Mouse (Mus musculus): Measurements from ENCODE around the gene Ctns. TPM values are rescaled to one million over a fixed set of nuclear protein-coding genes. Genes with fewer than 3 reads are reported as not detected.

Ctns gene
- total RNA-seq, 2 experiments from 2014 or later: 14.6 to 17.1 TPM

DNA sequence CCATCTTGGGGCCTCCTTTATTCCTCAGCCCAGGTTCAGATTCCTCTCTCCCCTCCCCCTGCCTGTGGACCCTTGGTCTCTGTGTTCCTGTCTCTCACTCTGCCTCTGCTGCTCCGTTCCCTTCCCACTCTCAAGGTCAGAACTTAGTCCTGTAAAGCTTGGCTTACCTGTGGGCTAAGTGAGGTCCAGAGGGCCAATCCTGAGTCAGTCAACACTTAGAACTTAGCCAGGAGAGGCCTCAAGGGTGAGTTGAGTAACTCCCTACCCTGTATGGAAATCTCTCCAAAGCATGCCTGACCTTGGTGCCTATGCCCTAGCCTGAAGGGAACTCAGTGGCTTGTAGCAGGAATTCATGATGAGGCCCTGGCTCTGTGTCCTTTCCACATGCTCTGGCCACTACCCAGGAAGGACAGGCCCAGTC is 54.6 kb downstream of the Ctns start:
- peak; percentile 62 for DNase-seq

DNA sequence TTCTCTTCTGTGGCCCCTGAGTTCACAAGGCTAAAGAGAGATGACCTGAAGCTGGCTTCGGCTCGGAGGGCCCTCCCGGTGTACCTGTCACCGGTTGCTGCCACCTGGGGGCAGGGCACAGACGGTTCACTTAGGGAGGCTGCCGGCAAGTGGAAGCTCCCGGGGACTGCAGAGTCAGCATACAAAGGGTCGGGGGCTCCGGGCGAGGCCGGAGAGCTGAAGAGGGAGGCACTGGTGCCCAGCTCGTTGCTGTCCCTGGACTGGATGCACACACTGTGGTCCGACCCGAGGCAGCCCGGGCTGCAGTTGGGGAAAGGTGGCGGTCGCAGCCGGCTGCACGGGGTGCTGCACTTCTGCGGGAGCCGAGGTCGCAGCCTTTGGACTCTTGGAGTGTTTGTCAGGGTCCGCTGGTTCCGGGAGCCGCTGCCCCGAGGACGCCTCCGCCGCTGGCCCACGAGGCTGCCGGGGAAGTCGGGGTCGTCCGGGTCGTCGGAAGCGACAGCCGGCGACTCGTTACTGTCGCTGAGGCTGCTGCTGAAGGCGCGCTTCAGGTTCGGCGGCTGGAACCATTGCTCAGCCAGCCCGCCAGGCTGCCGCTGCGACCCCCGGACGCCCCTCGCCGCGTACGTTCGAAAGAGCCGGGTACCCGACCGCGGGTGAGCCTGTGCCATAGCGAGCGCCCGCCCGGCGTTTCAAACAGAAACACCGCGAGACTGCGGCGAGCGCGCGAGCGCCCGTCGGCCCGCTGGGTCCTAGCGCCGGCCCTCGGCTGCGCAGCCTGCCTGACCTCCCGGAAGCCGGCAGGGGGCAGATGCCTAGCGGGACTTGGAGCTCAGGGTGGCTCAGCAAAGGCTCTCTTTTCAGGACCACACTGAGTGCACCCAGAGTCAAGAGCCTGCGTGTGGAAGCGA is 61.0 kb downstream of the Ctns start, which contains the start of gene Haspin:
Gene Haspin (minus strand): TSS at position 704 of the 911 bp plus-strand sequence.
- DNase-seq: peak; percentile 96

- DNase-seq: no peak
Measured at GRCm38 (mm10) chr11:73137116-73137515, 61.7 kb downstream of the Ctns start.

DNA sequence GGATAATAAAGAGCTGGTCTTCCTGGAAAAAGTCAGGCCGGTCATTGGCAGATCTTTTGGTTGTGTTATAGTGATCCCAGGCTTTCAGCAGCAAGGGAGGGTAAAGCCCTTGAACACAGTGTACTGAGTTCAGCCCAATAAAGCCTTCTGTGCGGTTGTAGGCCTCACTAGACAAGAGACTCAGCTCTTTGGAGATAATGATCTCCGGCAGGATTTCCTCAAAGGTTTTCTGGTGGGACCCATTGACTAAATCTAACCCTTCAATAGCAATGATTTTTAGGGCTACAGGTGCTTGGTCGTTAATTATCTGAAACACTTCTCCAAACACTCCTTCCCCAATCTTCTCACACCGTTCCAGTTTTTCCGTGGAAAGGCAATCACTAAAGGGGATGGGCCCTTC is 62.3 kb downstream of the Ctns start:
- no peak for DNase-seq

DNA sequence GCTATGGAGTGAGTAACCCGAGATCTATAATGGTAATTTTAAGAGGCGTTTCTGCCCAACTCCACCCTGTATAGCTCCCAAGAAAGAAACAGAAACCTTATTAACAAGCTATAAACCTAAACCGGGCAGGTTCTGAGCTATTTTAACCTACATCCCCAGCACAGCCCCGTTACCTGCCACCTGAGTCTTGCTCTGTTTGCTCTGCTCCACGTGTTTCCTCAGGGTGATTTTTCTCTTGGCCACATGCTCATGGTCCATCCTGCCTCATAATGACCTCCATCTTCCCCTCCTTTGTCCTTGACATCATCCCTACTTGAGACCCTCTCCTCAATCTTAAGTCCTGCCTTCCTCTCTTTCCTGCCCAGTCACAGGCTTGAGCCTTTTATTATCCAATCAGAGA is 64.6 kb downstream of the Ctns start:
- no peak for DNase-seq

Other genes starting within 250 kb of the Ctns start
- gene Atp2a3, start 237.9 kb downstream of the Ctns start, total RNA-seq (2021): 10 to 100 TPM; 20.1 to 26.6 TPM
- 1 to 10 TPM; 1.3 TPM for gene P2rx1, start 199.9 kb downstream of the Ctns start, total RNA-seq (2021)
- gene Camkk1, start 180.0 kb downstream of the Ctns start, total RNA-seq (2021): 1 to 10 TPM; 1.3 to 1.9 TPM
- gene Ncbp3, start 151.3 kb downstream of the Ctns start, total RNA-seq (2021): 10 to 100 TPM in 1 of 2 experiments, 1 to 10 TPM in 1; 9.1 to 11.7 TPM
- gene Itgae, start 108.5 kb downstream of the Ctns start, total RNA-seq (2021): under 1 TPM; 0.82 to 0.90 TPM
- gene Haspin, start 60.7 kb downstream of the Ctns start, total RNA-seq (2021): 1 to 10 TPM; 3.0 to 3.7 TPM
- gene P2rx5, start 38.6 kb downstream of the Ctns start, total RNA-seq (2021): 10 to 100 TPM; 14.8 to 26.1 TPM
- gene Emc6, start 22.0 kb downstream of the Ctns start, total RNA-seq (2021): 100 to 1,000 TPM; 121 to 122 TPM
- 10 to 100 TPM; 72.5 TPM for gene Tax1bp3, start 22.0 kb downstream of the Ctns start, total RNA-seq (2021)
- 1 to 10 TPM; 9.4 to 9.6 TPM for gene Shpk, start 418 bp upstream of the Ctns start, total RNA-seq (2021)
- under 1 TPM; 0.15 to 0.24 TPM for gene Trpv1, start 35.2 kb upstream of the Ctns start, total RNA-seq (2021)
- under 1 TPM; 0.12 to 0.15 TPM for gene Trpv3, start 68.3 kb upstream of the Ctns start, total RNA-seq (2021)
- 10 to 100 TPM; 24.9 to 27.4 TPM for gene Aspa, start 130.6 kb upstream of the Ctns start, total RNA-seq (2021)
- gene Gm49340, start 130.7 kb upstream of the Ctns start, total RNA-seq (2021): under 1 TPM in 1 of 2 experiments, not detected in 1; 0.21 TPM
- gene Spata22, start 130.7 kb upstream of the Ctns start, total RNA-seq (2021): 1 to 10 TPM; 4.3 to 4.6 TPM
- under 1 TPM in 1 of 2 experiments, not detected in 1; 0.45 TPM for gene Olfr20, start 151.7 kb upstream of the Ctns start, total RNA-seq (2021)
- not detected for gene Olfr376, start 172.2 kb upstream of the Ctns start, total RNA-seq (2021)
- not detected for gene Olfr1, start 200.6 kb upstream of the Ctns start, total RNA-seq (2021)
- not detected for gene Olfr378, start 229.4 kb upstream of the Ctns start, total RNA-seq (2021)

Measured in adrenal gland, postnatal 10 days (tissue).